Mouse (Mus musculus) stomach, postnatal 0 days (tissue): ENCODE data around the gene Ppp1r3f.

Source experiments
- CTCF ChIP-seq: IDR thresholded peaks from 2 replicates; pipeline ENCODE4 v1.5.1; 2016; ENCODE audit warnings: antibody characterized with exemption, low read depth, mild to moderate bottlenecking, moderate library complexity
- EP300 ChIP-seq: optimal IDR thresholded peaks from 2 replicates; pipeline ENCODE3; 2016; ENCODE audit warnings: antibody characterized with exemption

DNA sequence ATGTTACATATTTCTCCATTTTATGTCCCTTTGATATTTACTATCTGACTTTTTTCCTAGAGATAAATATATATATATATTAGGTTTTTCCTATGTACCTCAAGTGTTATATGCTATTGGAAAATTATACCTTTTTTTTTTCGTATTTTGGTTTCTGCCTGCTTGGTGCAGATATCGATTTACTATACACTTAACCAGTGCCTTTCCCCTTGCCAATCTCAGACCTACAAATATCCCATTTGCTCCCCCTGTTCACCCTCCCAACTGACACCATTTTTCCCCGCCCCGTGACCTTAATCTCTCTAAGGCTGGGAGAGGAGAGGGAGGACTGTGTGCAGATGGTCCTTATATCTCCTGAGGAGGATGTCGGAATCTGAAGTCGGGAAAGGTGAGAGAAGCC, 32.7 kb upstream of the Ppp1r3f start, which contains the start of gene Cacna1f:
- TF ChIP-seq CTCF (no peak), EP300 (no peak)
